Comparison of ENCODE assay signal across 9 mouse cellular contexts in genomic region chr4:42933630-42934029, GRCm38 (mm10). TPM values are rescaled to one million over a fixed set of nuclear protein-coding genes. Genes with fewer than 3 reads are reported as not detected.
DNase-seq lines count a peak whose midpoint lies in the region; ATAC-seq and TF ChIP-seq lines count a peak whose summit lies in the region.
"Had no signal": no experiment of that assay in that cellular context is flagged by ENCODE, and none has a peak within 500 bp of the region (broad histone marks: within the 10 kb centered on the region; RNA-seq: fewer than 3 reads in every experiment).

No protein-coding gene starts in this region.

- H3K4me3 ChIP-seq in embryonic facial prominence, embryonic 14.5 days (ENCODE audit: low read depth, low read length): no peak overlapping the region
- peak overlapping the region; percentile 45 for H3K4me3 ChIP-seq in heart, embryonic 10.5 days
- H3K4me3 ChIP-seq in liver, embryonic 14.5 days (ENCODE audit: insufficient read depth in 1 of 2, low read depth in 2 of 2, low read length in 2 of 2): no peak overlapping the region

- DNase-seq in cerebellum, postnatal 14 days: peak; percentile 54 to 76
- no peak for DNase-seq in cerebellum, adult 11-12 months
- DNase-seq in embryonic facial prominence, embryonic 14.5 days (ENCODE audit: low spot score): peak; percentile 56
- peak; percentile 89 for DNase-seq in heart, embryonic 10.5 days (ENCODE audit: low spot score)
- DNase-seq in kidney, adult 18-20 months: peak; percentile 58
- peak in 1 of 3 experiments; percentile 12 for DNase-seq in liver, embryonic 14.5 days (ENCODE audit: low read depth in 3 of 3, low spot score in 3 of 3)
- DNase-seq in urinary bladder, postnatal 14 days (ENCODE audit: low spot score): peak; percentile 77

- H3K4me2 ChIP-seq in embryonic facial prominence, embryonic 14.5 days (ENCODE audit: low read depth, low read length): peak overlapping the region; percentile 43
- H3K4me2 ChIP-seq in liver, embryonic 14.5 days (ENCODE audit: low read depth): no peak overlapping the region

- H3K4me1 ChIP-seq in embryonic facial prominence, embryonic 14.5 days (ENCODE audit: control insufficient read depth, insufficient read depth, low read length): no peaks in the 10 kb centered on the region
- H3K4me1 ChIP-seq in heart, embryonic 10.5 days: peaks cover 42% of the 10 kb centered on the region
- H3K4me1 ChIP-seq in liver, embryonic 14.5 days (replicated peaks; ENCODE audit: control insufficient read depth in 2 of 2, insufficient read depth in 2 of 2, low read length in 1 of 2): no peaks in the 10 kb centered on the region

- H3K36me3 ChIP-seq in embryonic facial prominence, embryonic 14.5 days (ENCODE audit: control insufficient read depth, insufficient read depth, low read length): no peaks in the 10 kb centered on the region
- H3K36me3 ChIP-seq in heart, embryonic 10.5 days: no peaks in the 10 kb centered on the region
- no peaks in the 10 kb centered on the region for H3K36me3 ChIP-seq in liver, embryonic 14.5 days (replicated peaks; ENCODE audit: control insufficient read depth, insufficient read depth, low read depth)

- no peak for TF ChIP-seq EP300 in liver, embryonic 14.5 days (IDR thresholded peaks at IDR 0.05; ENCODE audit: low read depth)

- WGBS in embryonic facial prominence, embryonic 14.5 days: 6% methylated on average over 16 of the region's 22 CpGs
- 11% methylated on average over 22 of the region's 22 CpGs for WGBS in heart, embryonic 10.5 days
- WGBS in liver, embryonic 14.5 days (ENCODE audit: insufficient replicate concordance): 4% methylated on average over 22 of the region's 22 CpGs

- no peak overlapping the region for H3K9ac ChIP-seq in embryonic facial prominence, embryonic 14.5 days (ENCODE audit: low read depth, low read length)
- H3K9ac ChIP-seq in liver, embryonic 14.5 days (replicated peaks): no peak overlapping the region

- ATAC-seq in embryonic facial prominence, embryonic 14.5 days (ENCODE audit: low read depth): 0 out of 2 replicates have a peak, but pooled peaks have one; percentile 72
- no peak for ATAC-seq in liver, embryonic 14.5 days (ENCODE audit: insufficient read depth)
- ATAC-seq in monocyte, adult 5-6 weeks (replicated peaks; ENCODE audit: insufficient number of reproducible peaks, low FRiP score, low TSS enrichment, poor library complexity, severe bottlenecking): peak; percentile 57

- H3K27ac ChIP-seq in embryonic facial prominence, embryonic 14.5 days (replicated peaks; ENCODE audit: low read depth, low read length): no peak overlapping the region
- H3K27ac ChIP-seq in heart, embryonic 10.5 days: peak overlapping the region; percentile 69
- no peak overlapping the region for H3K27ac ChIP-seq in liver, embryonic 14.5 days

- H3K9me3 ChIP-seq in embryonic facial prominence, embryonic 14.5 days (ENCODE audit: control insufficient read depth, low read length): no peaks in the 10 kb centered on the region
- no peaks in the 10 kb centered on the region for H3K9me3 ChIP-seq in heart, embryonic 10.5 days
- H3K9me3 ChIP-seq in liver, embryonic 14.5 days (ENCODE audit: control insufficient read depth, low read length): no peaks in the 10 kb centered on the region

- peaks cover 11% of the 10 kb centered on the region for H3K27me3 ChIP-seq in embryonic facial prominence, embryonic 14.5 days (replicated peaks; ENCODE audit: control insufficient read depth, insufficient read depth, low read length)
- H3K27me3 ChIP-seq in heart, embryonic 10.5 days (ENCODE audit: insufficient read depth, poor library complexity, severe bottlenecking): peaks cover 49% of the 10 kb centered on the region
- no peaks in the 10 kb centered on the region; the same call in 1 of the 2 replicates for H3K27me3 ChIP-seq in liver, embryonic 14.5 days (ENCODE audit: control insufficient read depth, insufficient read depth, low read length)

- 0 out of 2 replicates have a peak, but pooled peaks have one; percentile 24 for TF ChIP-seq CTCF in liver, embryonic 14.5 days (IDR thresholded peaks at IDR 0.05; ENCODE audit: low read depth)

RNA-seq across cellular contexts. Expression of gene Dnajb5, which starts 16.0 kb away (rescaled TPM):
- polyA plus RNA-seq in embryonic facial prominence, embryonic 14.5 days (2014; fragmentation: Nextera tagmentation; extraction: Ambion mirVana): 11.9 and 15.4 TPM in 2 replicates
- polyA plus RNA-seq in heart, embryonic 10.5 days (2016; fragmentation: Nextera tagmentation; extraction: Ambion mirVana): 11.4 and 12.3 TPM in 2 replicates
- polyA plus RNA-seq in liver, embryonic 14.5 days (2012; rRNA removed): 0.90 and 1.3 TPM in 2 replicates
- 0.43 and 0.54 TPM in 2 replicates for polyA plus RNA-seq in liver, embryonic 14.5 days (2014; fragmentation: Nextera tagmentation; extraction: Ambion mirVana)
- total RNA-seq in monocyte, adult 5-6 weeks (2017): 2.5 to 10.0 TPM (median 6.9 TPM) in 3 replicates

RNA-seq across cellular contexts. Expression of gene Phf24, which starts 17.2 kb away (rescaled TPM):
- 4.9 and 5.7 TPM in 2 replicates for polyA plus RNA-seq in embryonic facial prominence, embryonic 14.5 days (2014; fragmentation: Nextera tagmentation; extraction: Ambion mirVana)
- 1.5 and 2.8 TPM in 2 replicates for polyA plus RNA-seq in heart, embryonic 10.5 days (2016; fragmentation: Nextera tagmentation; extraction: Ambion mirVana)
- polyA plus RNA-seq in liver, embryonic 14.5 days (2012; rRNA removed): 0.12 and 0.16 TPM in 2 replicates
- 0.08 and 0.14 TPM in 2 replicates for polyA plus RNA-seq in liver, embryonic 14.5 days (2014; fragmentation: Nextera tagmentation; extraction: Ambion mirVana)
- 0.10 TPM in 1 of 3 replicates, not detected in the others for total RNA-seq in monocyte, adult 5-6 weeks (2017)
- polyA plus RNA-seq: C2C12 had no signal

RNA-seq across cellular contexts. Expression of gene 1700022I11Rik, which starts 35.8 kb away (rescaled TPM):
- 0.28 and 0.75 TPM in 2 replicates for polyA plus RNA-seq in embryonic facial prominence, embryonic 14.5 days (2014; fragmentation: Nextera tagmentation; extraction: Ambion mirVana)
- 0.25 and 0.70 TPM in 2 replicates for polyA plus RNA-seq in heart, embryonic 10.5 days (2016; fragmentation: Nextera tagmentation; extraction: Ambion mirVana)
- polyA plus RNA-seq in liver, embryonic 14.5 days (2012; rRNA removed): 0.07 TPM in 1 of 2 replicates, not detected in the other
- 0.16 and 0.44 TPM in 2 replicates for polyA plus RNA-seq in liver, embryonic 14.5 days (2014; fragmentation: Nextera tagmentation; extraction: Ambion mirVana)
- 1.4 TPM in 1 of 3 replicates, not detected in the others for total RNA-seq in monocyte, adult 5-6 weeks (2017)

RNA-seq across cellular contexts. Expression of gene Fam205c, which starts 59.6 kb away (rescaled TPM):
- 0.28 and 1.4 TPM in 2 replicates for polyA plus RNA-seq in embryonic facial prominence, embryonic 14.5 days (2014; fragmentation: Nextera tagmentation; extraction: Ambion mirVana)
- polyA plus RNA-seq in heart, embryonic 10.5 days (2016; fragmentation: Nextera tagmentation; extraction: Ambion mirVana): 0.16 and 0.24 TPM in 2 replicates
- 0.06 and 0.07 TPM in 2 replicates for polyA plus RNA-seq in liver, embryonic 14.5 days (2012; rRNA removed)
- 0.15 and 0.30 TPM in 2 replicates for polyA plus RNA-seq in liver, embryonic 14.5 days (2014; fragmentation: Nextera tagmentation; extraction: Ambion mirVana)
- total RNA-seq in monocyte, adult 5-6 weeks (2017): not detected in 3 replicates
- polyA plus RNA-seq: C2C12 had no signal
